Mouse (Mus musculus) cerebellum, adult 18-20 months (tissue): ENCODE measurements around the gene Srrm4.
A peak's percentile ranks its signal among the peaks of the same experiment; 100 is the strongest.

Experiments used
- DNase-seq, 2 experiments: peaks; one replicate each; pipeline ENCODE4 v3.0.0; 2021

Srrm4 gene

DNA sequence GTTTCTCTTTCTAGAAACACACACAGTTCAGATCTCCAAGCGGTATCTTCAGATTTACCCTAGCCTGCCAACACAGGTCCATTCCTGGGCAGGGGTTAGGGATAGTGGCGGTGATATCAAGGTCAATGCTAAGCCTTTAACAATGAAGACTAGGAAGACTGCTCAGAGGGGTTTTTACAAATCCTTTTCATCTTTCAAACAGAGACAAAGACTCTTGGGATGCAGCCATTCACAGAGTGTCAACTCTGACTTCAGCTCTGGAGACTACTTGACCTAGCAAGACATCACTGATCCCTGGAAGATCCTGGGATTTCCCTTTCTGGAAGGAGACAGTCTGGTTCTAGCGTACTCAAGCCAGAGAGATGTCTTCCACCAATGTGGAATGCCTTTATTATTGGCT is 190.8 kb downstream of the Srrm4 start:
- no peak for DNase-seq

DNA sequence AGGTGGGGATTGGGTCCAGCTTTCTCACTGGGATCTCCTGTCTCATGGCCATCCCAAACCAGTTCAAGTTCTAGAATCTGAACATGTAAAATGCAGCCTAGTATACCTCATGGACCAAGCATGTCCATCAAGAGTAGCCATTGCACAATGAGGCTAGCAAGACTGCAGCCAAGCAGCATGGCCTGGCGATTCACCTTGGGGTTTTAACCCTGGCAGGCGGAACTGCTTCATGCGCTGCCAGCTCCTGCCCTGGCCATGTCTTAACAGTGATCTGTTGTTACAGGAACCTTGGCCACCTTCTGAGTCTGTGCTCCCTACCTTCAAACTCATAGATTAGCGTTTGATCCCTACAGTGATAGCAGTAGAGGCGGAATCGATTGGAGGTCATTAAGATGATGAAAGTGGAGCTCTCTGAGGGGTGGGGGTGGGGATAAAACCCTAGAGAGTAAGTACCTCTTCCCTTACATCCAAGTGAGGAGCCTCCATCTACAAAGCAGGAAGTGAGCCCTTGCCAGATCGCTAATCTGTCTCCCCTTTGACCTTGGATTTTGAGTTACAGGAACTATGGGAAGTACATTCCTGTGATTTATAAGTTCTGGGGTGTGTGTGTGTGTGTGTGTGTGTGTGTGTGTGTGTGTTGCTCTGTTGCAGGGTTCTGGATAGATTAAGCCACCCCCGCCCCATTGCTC is 191.4 kb downstream of the Srrm4 start:
- no peak for DNase-seq

DNA sequence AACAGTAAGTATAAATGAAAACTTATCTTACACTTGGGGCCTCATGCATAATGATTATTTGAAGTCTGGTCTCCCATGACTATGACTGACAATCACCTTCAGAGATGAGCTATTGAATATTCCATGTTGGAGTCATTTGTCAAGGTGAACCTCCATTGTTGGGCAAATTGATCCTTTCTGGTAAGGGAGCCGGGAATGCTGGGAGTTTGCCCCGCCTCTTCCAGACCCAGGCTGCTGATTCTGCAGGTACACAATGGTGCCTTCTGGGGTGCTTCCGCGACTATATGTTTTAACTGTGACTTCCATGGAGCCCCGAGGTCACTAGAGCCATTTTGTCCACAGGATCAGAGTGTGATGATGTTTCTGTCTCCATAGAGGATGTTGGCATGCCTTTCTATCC is 195.5 kb downstream of the Srrm4 start:
- no peak for DNase-seq

DNA sequence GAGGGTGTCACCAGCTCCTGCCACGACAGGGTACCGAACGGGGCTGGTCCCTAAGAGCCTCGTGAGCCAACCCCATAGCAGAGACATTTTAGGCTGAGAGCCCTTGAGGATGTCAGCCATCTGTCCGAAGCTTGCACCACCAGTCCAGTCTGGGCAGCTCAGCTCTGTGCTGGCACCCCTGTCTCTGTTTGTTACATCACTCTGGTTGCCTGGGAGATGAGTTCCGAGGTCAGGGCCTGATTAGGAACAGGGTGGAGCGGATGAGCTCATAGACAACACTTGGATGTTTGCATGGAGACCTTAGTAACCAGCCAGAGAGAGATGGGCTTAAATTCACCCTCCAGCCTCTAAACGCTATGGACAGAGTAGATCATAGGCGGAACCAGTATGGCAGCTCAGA is 199.0 kb downstream of the Srrm4 start:
- no peak for DNase-seq

DNA sequence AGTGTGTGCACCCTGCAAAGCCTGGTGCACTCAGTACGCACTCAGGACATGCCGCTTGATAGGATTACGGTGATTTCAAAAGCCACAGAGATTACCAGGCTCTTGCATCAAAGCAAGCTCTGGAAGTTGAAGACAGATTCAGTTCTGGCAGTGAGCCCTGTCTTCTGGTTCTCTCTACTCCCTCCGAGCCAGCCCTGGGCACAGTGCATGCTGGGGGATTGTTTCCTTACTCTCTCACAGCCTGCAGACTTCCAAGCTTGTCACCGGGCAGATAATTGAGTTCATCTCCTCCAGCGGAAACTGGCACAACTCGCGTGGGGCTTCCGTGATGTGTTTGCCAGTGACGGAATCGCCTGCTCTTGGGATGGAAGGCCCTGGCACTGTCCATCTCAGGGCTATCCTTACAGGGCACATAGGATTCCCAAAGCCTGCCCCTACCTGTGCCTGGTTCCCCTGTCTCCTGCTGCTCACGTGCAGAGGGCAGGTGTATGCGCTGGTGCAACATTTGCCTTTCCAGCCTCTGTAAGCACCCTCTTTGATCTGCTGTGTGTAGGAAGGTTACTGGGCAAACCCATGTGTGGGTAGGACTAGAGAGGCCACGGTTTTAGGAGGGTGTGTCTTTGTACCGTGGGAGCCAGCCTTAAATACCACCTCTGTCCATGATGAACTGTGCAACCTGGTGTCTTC is 201.6 kb downstream of the Srrm4 start:
- peak; percentile 29 to 39 for DNase-seq

DNA sequence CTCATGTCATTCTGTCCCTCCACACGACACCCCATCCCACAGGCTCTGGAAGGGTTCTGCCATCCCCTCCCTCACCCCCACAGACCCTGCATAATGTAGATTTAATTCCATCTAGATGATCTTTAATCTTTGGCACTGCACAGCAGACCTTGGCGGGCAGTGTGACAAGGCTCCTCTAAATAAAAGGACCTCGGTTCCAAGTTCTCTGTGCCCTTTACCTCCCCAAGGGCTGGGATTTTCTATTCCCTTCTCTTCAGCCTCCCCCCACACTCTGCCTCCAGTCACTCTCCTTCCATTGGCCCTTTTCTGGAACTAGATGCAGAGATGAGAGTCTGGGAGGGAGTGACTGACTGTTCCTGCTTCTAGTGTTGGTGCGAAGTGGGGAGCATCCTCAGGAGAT is 202.3 kb downstream of the Srrm4 start:
- DNase-seq = no peak
